Mouse (Mus musculus): Measurements from ENCODE around the gene Rhbdd1.

DNA sequence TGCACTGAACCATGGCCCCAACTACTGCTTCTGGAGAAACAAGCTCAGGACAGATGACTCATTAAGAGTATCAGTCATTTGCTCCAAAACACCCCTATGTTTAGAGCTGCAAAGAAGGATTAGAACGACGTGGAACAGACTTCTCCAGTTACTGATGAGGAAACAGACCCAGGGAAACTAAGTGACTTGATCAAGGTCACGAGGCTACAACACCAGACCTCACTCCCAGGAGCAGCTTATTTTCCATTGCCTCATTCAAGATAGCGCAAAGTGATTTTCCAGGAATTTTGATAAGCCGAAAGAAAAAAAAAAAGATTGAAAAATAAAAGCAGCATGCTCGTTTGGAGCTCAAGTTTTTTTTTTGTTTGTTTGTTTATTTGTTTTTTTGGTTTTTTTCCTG is 34.4 kb upstream of the Rhbdd1 start:
- TF ChIP-seq USF1 (IDR thresholded peaks at IDR 0.05; ENCODE audit: low read depth), result no peak
- no peak for TF ChIP-seq MAX (IDR thresholded peaks at IDR 0.05)
- no peak for TF ChIP-seq CTCF (IDR thresholded peaks at IDR 0.05; ENCODE audit: control insufficient read depth, insufficient read depth, insufficient read length)
- no peak for TF ChIP-seq MYOD1 (IDR thresholded peaks at IDR 0.05; ENCODE audit: control insufficient read depth, insufficient read length, low read depth)
- TF ChIP-seq CEBPB (IDR thresholded peaks at IDR 0.05; ENCODE audit: low read depth), result no peak

Measured in C2C12 (cell line).